Mouse (Mus musculus) lung, postnatal 25 days (tissue): ENCODE measurements at regions not wholly inside any gene's neighbourhood (a gene's known extent, or its start where the extent isn't known, plus 50 kb on each side); places are given as distances from the start of the nearest gene placed in this dataset.
"Not testable (repeated sequence)": the region's sequence is repeated elsewhere in the genome, so short reads cannot be mapped to it uniquely, and the experiment has no call there.

ENCODE experiments used
- DNase-seq: peaks from one replicate; pipeline ENCODE4 v3.0.0; 2022; ENCODE audit warnings: low spot score

- DNase-seq, result no peak
Measured at GRCm38 (mm10) chr4:105844675-105845466, 55.2 kb downstream of the Gm12728 start.

GRCm38 (mm10) chr4:105845998-105846989, 56.6 kb downstream of the Gm12728 start:
- not testable (repeated sequence) for DNase-seq

GRCm38 (mm10) chr4:105853086-105853485, 63.4 kb downstream of the Gm12728 start:
- no peak for DNase-seq

GRCm38 (mm10) chr4:105859052-105859864, 69.6 kb downstream of the Gm12728 start:
- peak; percentile 8 for DNase-seq

- no peak for DNase-seq
Measured at GRCm38 (mm10) chr4:105860930-105861653, 71.4 kb downstream of the Gm12728 start.

- DNase-seq, result no peak
Measured at GRCm38 (mm10) chr4:105861654-105862037, 72.0 kb downstream of the Gm12728 start.

- no peak for DNase-seq
Measured at GRCm38 (mm10) chr4:105870512-105870911, 80.8 kb downstream of the Gm12728 start.

GRCm38 (mm10) chr4:105877246-105877645, 87.6 kb downstream of the Gm12728 start:
- no peak for DNase-seq

GRCm38 (mm10) chr4:105879891-105880290, 90.2 kb downstream of the Gm12728 start:
- DNase-seq, result no peak

GRCm38 (mm10) chr4:105884791-105885190, 95.1 kb downstream of the Gm12728 start:
- no peak for DNase-seq

- DNase-seq, result no peak
Measured at GRCm38 (mm10) chr4:105891438-105891837, 101.8 kb downstream of the Gm12728 start.

- no peak for DNase-seq
Measured at GRCm38 (mm10) chr4:105892065-105892464, 102.4 kb downstream of the Gm12728 start.

- no peak for DNase-seq
Measured at GRCm38 (mm10) chr4:105895116-105895515, 105.4 kb downstream of the Gm12728 start.

- DNase-seq, result no peak
Measured at GRCm38 (mm10) chr4:105898054-105898847, 108.6 kb downstream of the Gm12728 start.

GRCm38 (mm10) chr4:105904896-105905295, 115.2 kb downstream of the Gm12728 start:
- DNase-seq, result no peak

GRCm38 (mm10) chr4:105906411-105906810, 116.7 kb downstream of the Gm12728 start:
- no peak for DNase-seq

- DNase-seq, result no peak
Measured at GRCm38 (mm10) chr4:105907611-105908010, 117.9 kb downstream of the Gm12728 start.

GRCm38 (mm10) chr4:105908281-105908680, 118.6 kb downstream of the Gm12728 start:
- no peak for DNase-seq

GRCm38 (mm10) chr4:105909272-105909671, 119.6 kb downstream of the Gm12728 start:
- no peak for DNase-seq

GRCm38 (mm10) chr4:105910666-105911065, 121.0 kb downstream of the Gm12728 start:
- DNase-seq, result no peak
